Comparison of ENCODE assay signal across 29 mouse cellular contexts in genomic region chr10:39274202-39274601, GRCm38 (mm10).
A peak's percentile ranks its signal among the peaks of the same experiment; 100 is the strongest.
DNase-seq lines count a peak whose midpoint lies in the region; ATAC-seq and TF ChIP-seq lines count a peak whose summit lies in the region.
"Had no signal": no experiment of that assay in that cellular context is flagged by ENCODE, and none has a peak within 500 bp of the region (broad histone marks: within the 10 kb centered on the region; RNA-seq: fewer than 3 reads in every experiment).

No protein-coding gene starts in this region.

- H3K27ac ChIP-seq in neural tube, embryonic 15.5 days (replicated peaks): no peak overlapping the region
- peak overlapping the region; percentile 43; the same call in 1 of the 2 replicates for H3K27ac ChIP-seq in embryonic fibroblast, embryonic 13.5 days (ENCODE audit: insufficient read depth, low read length)
- H3K27ac ChIP-seq: embryonic facial prominence, embryonic 10.5 days; embryonic facial prominence, embryonic 15.5 days; heart, embryonic 15.5 days; hindbrain, embryonic 13.5 days; limb, embryonic 12.5 days; liver, embryonic 15.5 days; lung, embryonic 15.5 days; midbrain, embryonic 15.5 days; stomach, postnatal 0 days had no signal

- H3K27me3 ChIP-seq in neural tube, embryonic 15.5 days (replicated peaks): no peaks in the 10 kb centered on the region
- H3K27me3 ChIP-seq: embryonic facial prominence, embryonic 15.5 days; heart, embryonic 15.5 days; hindbrain, embryonic 13.5 days; limb, embryonic 12.5 days; liver, embryonic 15.5 days; lung, embryonic 15.5 days; midbrain, embryonic 15.5 days had no signal

- no peaks in the 10 kb centered on the region for H3K36me3 ChIP-seq in neural tube, embryonic 15.5 days
- H3K36me3 ChIP-seq: embryonic facial prominence, embryonic 10.5 days; embryonic facial prominence, embryonic 15.5 days; heart, embryonic 15.5 days; hindbrain, embryonic 13.5 days; limb, embryonic 12.5 days; liver, embryonic 15.5 days; lung, embryonic 15.5 days; midbrain, embryonic 15.5 days had no signal

- TF ChIP-seq POLR2A in embryonic fibroblast, embryonic 13.5 days (IDR thresholded peaks at IDR 0.05; ENCODE audit: low read depth, low read length): no peak

- H3K9ac ChIP-seq in neural tube, embryonic 15.5 days (replicated peaks): no peak overlapping the region
- H3K9ac ChIP-seq: embryonic facial prominence, embryonic 15.5 days; heart, embryonic 15.5 days; hindbrain, embryonic 13.5 days; limb, embryonic 12.5 days; liver, embryonic 15.5 days; lung, embryonic 15.5 days; midbrain, embryonic 15.5 days had no signal

- peaks cover 6% of the 10 kb centered on the region; the same call in 1 of the 2 replicates for H3K4me1 ChIP-seq in neural tube, embryonic 15.5 days
- H3K4me1 ChIP-seq in embryonic fibroblast, embryonic 13.5 days (ENCODE audit: control insufficient read depth, insufficient read depth, low read length): peaks cover 8% of the 10 kb centered on the region; the same call in 1 of the 2 replicates
- H3K4me1 ChIP-seq: embryonic facial prominence, embryonic 15.5 days; heart, embryonic 15.5 days; liver, embryonic 15.5 days; lung, embryonic 15.5 days; midbrain, embryonic 15.5 days had no signal

- no peak for TF ChIP-seq CTCF in embryonic fibroblast, embryonic 13.5 days (IDR thresholded peaks at IDR 0.05; ENCODE audit: borderline replicate concordance, insufficient read depth, low read length)

- peak; percentile 21 for DNase-seq in embryo, embryonic 10.5 days (ENCODE audit: low spot score)
- no peak for DNase-seq in embryo, embryonic 10 days (ENCODE audit: low spot score)
- no peak for DNase-seq in neural tube, embryonic 10.5 days (ENCODE audit: extremely low spot score, low spot score)
- DNase-seq in adrenal gland, adult 8-10 months: no peak
- no peak for DNase-seq in left cerebral cortex, adult 9 months (ENCODE audit: low spot score in 2 of 2)
- DNase-seq in testis, postnatal 10 days (ENCODE audit: low spot score): no peak
- DNase-seq: adrenal gland, postnatal 36 days; cerebellum, adult 18-20 months; cerebellum, postnatal 10 days; kidney, adult 8-10 months; kidney, postnatal 14 days; lung, postnatal 36 days; right cerebral cortex, adult 18-20 months; spleen, adult 18-20 months; thymus, adult 2 months; thymus, postnatal 36 days had no signal

- H3K9me3 ChIP-seq in neural tube, embryonic 15.5 days (replicated peaks): no peaks in the 10 kb centered on the region
- H3K9me3 ChIP-seq: embryonic facial prominence, embryonic 10.5 days; embryonic facial prominence, embryonic 15.5 days; heart, embryonic 15.5 days; hindbrain, embryonic 13.5 days; limb, embryonic 12.5 days; liver, embryonic 15.5 days; lung, embryonic 15.5 days; midbrain, embryonic 15.5 days had no signal

- no peak overlapping the region for H3K4me2 ChIP-seq in neural tube, embryonic 15.5 days
- H3K4me2 ChIP-seq: embryonic facial prominence, embryonic 15.5 days; heart, embryonic 15.5 days; hindbrain, embryonic 13.5 days; limb, embryonic 12.5 days; liver, embryonic 15.5 days; lung, embryonic 15.5 days; midbrain, embryonic 15.5 days had no signal

- ATAC-seq in neural tube, embryonic 15.5 days (ENCODE audit: low FRiP score): 0 out of 2 replicates have a peak, but pooled peaks have one; percentile 28
- ATAC-seq: forebrain, embryonic 14.5 days; intestine, embryonic 16.5 days; midbrain, embryonic 15.5 days had no signal

- WGBS in neural tube, embryonic 15.5 days: 36% methylated on average over 2 of the region's 2 CpGs

- no peak overlapping the region for H3K4me3 ChIP-seq in neural tube, embryonic 15.5 days (replicated peaks)
- no peak overlapping the region for H3K4me3 ChIP-seq in embryonic fibroblast, embryonic 13.5 days (ENCODE audit: insufficient read depth, low read length)
- H3K4me3 ChIP-seq: embryonic facial prominence, embryonic 10.5 days; embryonic facial prominence, embryonic 15.5 days; heart, embryonic 15.5 days; hindbrain, embryonic 13.5 days; limb, embryonic 12.5 days; liver, embryonic 15.5 days; lung, embryonic 15.5 days; midbrain, embryonic 15.5 days had no signal
